8 mouse cellular contexts compared by ENCODE assay signal in genomic region chr3:10087994-10088393, GRCm38 (mm10). TPM values are rescaled to one million over a fixed set of nuclear protein-coding genes. Genes with fewer than 3 reads are reported as not detected.
DNase-seq lines count a peak whose midpoint lies in the region; ATAC-seq lines count a peak whose summit lies in the region.
"Not testable (repeated sequence)": the region's sequence is repeated elsewhere in the genome, so short reads cannot be mapped to it uniquely, and the experiment has no call there.
"Had no signal": no experiment of that assay in that cellular context is flagged by ENCODE, and none has a peak within 500 bp of the region (broad histone marks: within the 10 kb centered on the region; RNA-seq: fewer than 3 reads in every experiment).

TSS of gene Gm9833 (plus strand) at chr3:10088110.

- not testable (repeated sequence) for H3K9ac ChIP-seq in embryonic facial prominence, embryonic 14.5 days (ENCODE audit: low read depth, low read length); hindbrain, embryonic 12.5 days; kidney, embryonic 16.5 days (replicated peaks; ENCODE audit: low read length); limb, embryonic 15.5 days; neural tube, embryonic 15.5 days (replicated peaks)

- H3K27me3 ChIP-seq in embryonic facial prominence, embryonic 14.5 days (replicated peaks; ENCODE audit: control insufficient read depth, insufficient read depth, low read length); hindbrain, embryonic 12.5 days; kidney, embryonic 16.5 days (ENCODE audit: insufficient read depth, low read length); limb, embryonic 15.5 days; neural tube, embryonic 15.5 days (replicated peaks): not testable (repeated sequence)
- H3K27me3 ChIP-seq in midbrain, embryonic 10.5 days (ENCODE audit: low read depth, poor library complexity, severe bottlenecking) = peaks cover 19% of the 10 kb centered on the region; the same call in 1 of the 2 replicates

- 29% methylated on average over 28 of the region's 38 CpGs for WGBS in embryonic facial prominence, embryonic 14.5 days
- 36% methylated on average over 32 of the region's 38 CpGs for WGBS in hindbrain, embryonic 12.5 days
- 28% methylated on average over 31 of the region's 38 CpGs for WGBS in kidney, embryonic 16.5 days
- WGBS in limb, embryonic 15.5 days = 28% methylated on average over 38 of the region's 38 CpGs
- WGBS in midbrain, embryonic 10.5 days = 54% methylated on average over 38 of the region's 38 CpGs
- WGBS in neural tube, embryonic 15.5 days = 31% methylated on average over 34 of the region's 38 CpGs

- not testable (repeated sequence) for DNase-seq in embryonic facial prominence, embryonic 14.5 days (ENCODE audit: low spot score); midbrain, embryonic 10.5 days (ENCODE audit: low spot score)

- not testable (repeated sequence) for H3K9me3 ChIP-seq in embryonic facial prominence, embryonic 14.5 days (ENCODE audit: control insufficient read depth, low read length); hindbrain, embryonic 12.5 days (replicated peaks); kidney, embryonic 16.5 days (ENCODE audit: low read length); limb, embryonic 15.5 days; midbrain, embryonic 10.5 days (replicated peaks); neural tube, embryonic 15.5 days (replicated peaks)

- not testable (repeated sequence) for H3K4me1 ChIP-seq in embryonic facial prominence, embryonic 14.5 days (ENCODE audit: control insufficient read depth, insufficient read depth, low read length); hindbrain, embryonic 12.5 days; kidney, embryonic 16.5 days (ENCODE audit: insufficient read depth, low read length); limb, embryonic 15.5 days; midbrain, embryonic 10.5 days; neural tube, embryonic 15.5 days

- not testable (repeated sequence) for H3K27ac ChIP-seq in embryonic facial prominence, embryonic 14.5 days (replicated peaks; ENCODE audit: low read depth, low read length); hindbrain, embryonic 12.5 days; kidney, embryonic 16.5 days (ENCODE audit: low read length); limb, embryonic 15.5 days; midbrain, embryonic 10.5 days (replicated peaks); neural tube, embryonic 15.5 days (replicated peaks)

- H3K4me3 ChIP-seq in embryonic facial prominence, embryonic 14.5 days (ENCODE audit: low read depth, low read length) = 0 out of 2 replicates have a peak within 1 kb of the TSS, but pooled peaks have one; percentile 15
- peak within 1 kb of the TSS; percentile 13; the same call in 1 of the 2 replicates for H3K4me3 ChIP-seq in hindbrain, embryonic 12.5 days
- peak within 1 kb of the TSS; percentile 19; the same call in 1 of the 2 replicates for H3K4me3 ChIP-seq in kidney, embryonic 16.5 days (ENCODE audit: low read length)
- H3K4me3 ChIP-seq in limb, embryonic 15.5 days = peak within 1 kb of the TSS; percentile 24
- peak within 1 kb of the TSS; percentile 31; the same call in 1 of the 2 replicates for H3K4me3 ChIP-seq in midbrain, embryonic 10.5 days
- peak within 1 kb of the TSS; percentile 29 for H3K4me3 ChIP-seq in neural tube, embryonic 15.5 days (replicated peaks)

- not testable (repeated sequence) for ATAC-seq in embryonic facial prominence, embryonic 14.5 days (ENCODE audit: low read depth); kidney, embryonic 16.5 days (ENCODE audit: low FRiP score, low TSS enrichment); limb, embryonic 15.5 days (ENCODE audit: insufficient number of reproducible peaks, low FRiP score, low TSS enrichment, low read depth)
- peak; percentile 87 for ATAC-seq in frontal cortex, adult (ENCODE audit: low TSS enrichment)
- ATAC-seq in hindbrain, embryonic 12.5 days (ENCODE audit: low FRiP score) = peak; percentile 54; the same call in 1 of the 2 replicates
- peak; percentile 40; the same call in 1 of the 2 replicates for ATAC-seq in neural tube, embryonic 15.5 days (ENCODE audit: low FRiP score)

- H3K36me3 ChIP-seq in embryonic facial prominence, embryonic 14.5 days (ENCODE audit: control insufficient read depth, insufficient read depth, low read length); hindbrain, embryonic 12.5 days; kidney, embryonic 16.5 days (ENCODE audit: insufficient read depth, low read length); limb, embryonic 15.5 days; midbrain, embryonic 10.5 days; neural tube, embryonic 15.5 days: not testable (repeated sequence)

- H3K4me2 ChIP-seq in embryonic facial prominence, embryonic 14.5 days (ENCODE audit: low read depth, low read length) = peak within 1 kb of the TSS; percentile 36
- H3K4me2 ChIP-seq in hindbrain, embryonic 12.5 days (replicated peaks) = peak within 1 kb of the TSS; percentile 38
- peak within 1 kb of the TSS; percentile 36 for H3K4me2 ChIP-seq in kidney, embryonic 16.5 days (replicated peaks; ENCODE audit: low read depth, low read length)
- H3K4me2 ChIP-seq in limb, embryonic 15.5 days = peak within 1 kb of the TSS; percentile 30; the same call in 1 of the 2 replicates
- peak within 1 kb of the TSS; percentile 51 for H3K4me2 ChIP-seq in neural tube, embryonic 15.5 days

RNA-seq across cellular contexts. Expression of gene Gm9833, which starts in this region (rescaled TPM):
- polyA plus RNA-seq in embryonic facial prominence, embryonic 14.5 days (2014; fragmentation: Nextera tagmentation; extraction: Ambion mirVana) = 3.7 and 3.8 TPM in 2 replicates
- 7.9 and 9.8 TPM in 2 replicates for polyA plus RNA-seq in hindbrain, embryonic 12.5 days (2016; fragmentation: Nextera tagmentation; extraction: Ambion mirVana)
- polyA plus RNA-seq in kidney, embryonic 16.5 days (2015; fragmentation: Nextera tagmentation; extraction: Ambion mirVana) = 4.3 and 5.5 TPM in 2 replicates
- 2.2 and 2.9 TPM in 2 replicates for polyA plus RNA-seq in limb, embryonic 15.5 days (2015; fragmentation: Nextera tagmentation; extraction: Ambion mirVana)
- 5.8 TPM in 2 replicates for polyA plus RNA-seq in midbrain, embryonic 10.5 days (2016; fragmentation: Nextera tagmentation; extraction: Ambion mirVana)
- 6.4 and 6.7 TPM in 2 replicates for polyA plus RNA-seq in neural tube, embryonic 15.5 days (2015; fragmentation: Nextera tagmentation; extraction: Ambion mirVana)
- polyA plus RNA-seq: adrenal gland, adult 2 months had no signal
